Comparison of ENCODE assay signal across 7 mouse cellular contexts in genomic region chr5:120588569-120589094, GRCm38 (mm10). TPM values are rescaled to one million over a fixed set of nuclear protein-coding genes. Genes with fewer than 3 reads are reported as not detected.
A peak's percentile ranks its signal among the peaks of the same experiment; 100 is the strongest.
DNase-seq lines count a peak whose midpoint lies in the region; ATAC-seq and TF ChIP-seq lines count a peak whose summit lies in the region.

Tpcn1 (minus strand) TSS chr5:120588673.
Iqcd (plus strand) TSS chr5:120589016.

- peak within 1 kb of the TSS; percentile 84 for H3K4me3 ChIP-seq in intestine, postnatal 0 days (ENCODE audit: low read depth, low read length)
- peak within 1 kb of the TSS; percentile 73 for H3K4me3 ChIP-seq in midbrain, embryonic 12.5 days
- H3K4me3 ChIP-seq in small intestine, adult 2 months (ENCODE audit: low read depth, low read length), result peak within 1 kb of the TSS; percentile 77

- intact Hi-C loops in left cerebral cortex, postnatal 4 days (cut with DNase I), result no loop called here

- TF ChIP-seq CTCF in intestine, postnatal 0 days (IDR thresholded peaks at IDR 0.05; ENCODE audit: low read depth), result peak; percentile 42; the same call in 1 of the 2 replicates
- TF ChIP-seq CTCF in small intestine, adult 2 months (IDR thresholded peaks at IDR 0.05; ENCODE audit: extremely low read depth, insufficient read length, insufficient replicate concordance, low read depth, low read length), result no peak

- H3K9me3 ChIP-seq in intestine, postnatal 0 days (ENCODE audit: control insufficient read depth), result no peaks in the 10 kb centered on the region
- no peaks in the 10 kb centered on the region for H3K9me3 ChIP-seq in midbrain, embryonic 12.5 days

- WGBS in intestine, postnatal 0 days, result under 1% methylated on average over 35 of the region's 35 CpGs
- WGBS in midbrain, embryonic 12.5 days, result under 1% methylated on average over 33 of the region's 35 CpGs
- under 1% methylated on average over 35 of the region's 35 CpGs for WGBS in small intestine, adult 2 months

- TF ChIP-seq POLR2A in small intestine, adult 2 months (IDR thresholded peaks at IDR 0.05; ENCODE audit: low read depth, low read length), result peak; percentile 96

- peaks cover 8% of the 10 kb centered on the region; the same call in 1 of the 2 replicates for H3K36me3 ChIP-seq in intestine, postnatal 0 days (ENCODE audit: control insufficient read depth, insufficient read depth)
- H3K36me3 ChIP-seq in midbrain, embryonic 12.5 days, result 0 out of 2 replicates have a peak, but pooled peaks cover 5% of the 10 kb centered on the region
- H3K36me3 ChIP-seq in small intestine, adult 2 months (ENCODE audit: control insufficient read depth, insufficient read depth, low read length), result peaks cover 16% of the 10 kb centered on the region

- peak; percentile 94 for ATAC-seq in intestine, postnatal 0 days
- ATAC-seq in midbrain, embryonic 12.5 days (ENCODE audit: low FRiP score, low read depth), result peak; percentile 98

- H3K27ac ChIP-seq in intestine, postnatal 0 days (ENCODE audit: low read depth, low read length), result peak within 1 kb of the TSS; percentile 88
- peak within 1 kb of the TSS; percentile 43; the same call in 1 of the 2 replicates for H3K27ac ChIP-seq in midbrain, embryonic 12.5 days (replicated peaks)
- H3K27ac ChIP-seq in small intestine, adult 2 months (ENCODE audit: insufficient read depth, low read depth, low read length), result peak within 1 kb of the TSS; percentile 92

- H3K4me2 ChIP-seq in intestine, postnatal 0 days (replicated peaks; ENCODE audit: low read depth), result peak within 1 kb of the TSS; percentile 91
- peak within 1 kb of the TSS; percentile 70 for H3K4me2 ChIP-seq in midbrain, embryonic 12.5 days (replicated peaks)

- peak within 1 kb of the TSS; percentile 71 for H3K9ac ChIP-seq in intestine, postnatal 0 days (ENCODE audit: low read depth, low read length)
- peak within 1 kb of the TSS; percentile 74 for H3K9ac ChIP-seq in midbrain, embryonic 12.5 days (replicated peaks)

- no peaks in the 10 kb centered on the region for H3K27me3 ChIP-seq in intestine, postnatal 0 days (replicated peaks; ENCODE audit: control insufficient read depth, insufficient read depth, low read length)
- peaks cover 16% of the 10 kb centered on the region; the same call in 1 of the 2 replicates for H3K27me3 ChIP-seq in midbrain, embryonic 12.5 days
- no peaks in the 10 kb centered on the region for H3K27me3 ChIP-seq in small intestine, adult 2 months (ENCODE audit: control insufficient read depth, insufficient read depth, low read length)

- H3K4me1 ChIP-seq in intestine, postnatal 0 days (replicated peaks; ENCODE audit: control insufficient read depth, insufficient read depth, low read length), result peaks cover 9% of the 10 kb centered on the region
- H3K4me1 ChIP-seq in midbrain, embryonic 12.5 days, result peaks cover 27% of the 10 kb centered on the region
- peaks cover 14% of the 10 kb centered on the region for H3K4me1 ChIP-seq in small intestine, adult 2 months (ENCODE audit: control insufficient read depth, insufficient read depth, insufficient read length, low read length)

- peak; percentile 99 for DNase-seq in adrenal gland, adult 2 months
- DNase-seq in embryo, embryonic 11.5 days (ENCODE audit: low read depth, low spot score), result peak; percentile 99
- peak; percentile 98 to 100 for DNase-seq in gastrocnemius, postnatal 4 days (ENCODE audit: low spot score in 2 of 2)
- DNase-seq in left cerebral cortex, postnatal 4 days, result peak; percentile 100

RNA-seq across cellular contexts. Expression of gene Tpcn1, which starts in this region (rescaled TPM):
- total RNA-seq in adrenal gland, adult 2 months (2021), result 10 to 100 TPM; 38.1 to 51.3 TPM
- polyA plus RNA-seq in adrenal gland, adult 2 months (2012; rRNA removed), result 48.9 and 59.8 TPM in 2 replicates
- 10 to 100 TPM; 77.7 to 81.3 TPM for total RNA-seq in gastrocnemius, postnatal 4 days (2021)
- polyA plus RNA-seq in intestine, postnatal 0 days (2015; fragmentation: Nextera tagmentation; extraction: Ambion mirVana), result 31.5 and 35.6 TPM in 2 replicates
- 10 to 100 TPM; 42.0 to 44.1 TPM for total RNA-seq in left cerebral cortex, postnatal 4 days (2021)
- 12.9 and 14.2 TPM in 2 replicates for polyA plus RNA-seq in midbrain, embryonic 12.5 days (2016; fragmentation: Nextera tagmentation; extraction: Ambion mirVana)
- polyA plus RNA-seq in small intestine, adult 2 months (2012; rRNA removed), result 48.5 and 115 TPM in 2 replicates

RNA-seq across cellular contexts. Expression of gene Iqcd, which starts in this region (rescaled TPM):
- total RNA-seq in adrenal gland, adult 2 months (2021), result under 1 TPM; 0.29 to 0.55 TPM
- 0.29 and 0.49 TPM in 2 replicates for polyA plus RNA-seq in adrenal gland, adult 2 months (2012; rRNA removed)
- total RNA-seq in gastrocnemius, postnatal 4 days (2021), result under 1 TPM; 0.16 to 0.37 TPM
- polyA plus RNA-seq in intestine, postnatal 0 days (2015; fragmentation: Nextera tagmentation; extraction: Ambion mirVana), result 0.30 and 0.47 TPM in 2 replicates
- under 1 TPM; 0.58 to 0.64 TPM for total RNA-seq in left cerebral cortex, postnatal 4 days (2021)
- polyA plus RNA-seq in midbrain, embryonic 12.5 days (2016; fragmentation: Nextera tagmentation; extraction: Ambion mirVana), result 0.60 and 1.7 TPM in 2 replicates
- polyA plus RNA-seq in small intestine, adult 2 months (2012; rRNA removed), result 0.15 and 0.25 TPM in 2 replicates

Comparison
In these comparisons a context has a peak if more than half of its experiments do, and no peak if none do; other contexts are left out.
1. Peak in every context shown above with its lines: DNase-seq, ATAC-seq, H3K4me3 ChIP-seq and H3K27ac ChIP-seq.